Mouse (Mus musculus): ENCODE data around the gene Dst. TPM values are rescaled to one million over a fixed set of nuclear protein-coding genes. Genes with fewer than 3 reads are reported as not detected.

Dst gene
- total and polyA plus RNA-seq, 2 experiments from 2014 or later, result 21.7 to 106 TPM

DNA sequence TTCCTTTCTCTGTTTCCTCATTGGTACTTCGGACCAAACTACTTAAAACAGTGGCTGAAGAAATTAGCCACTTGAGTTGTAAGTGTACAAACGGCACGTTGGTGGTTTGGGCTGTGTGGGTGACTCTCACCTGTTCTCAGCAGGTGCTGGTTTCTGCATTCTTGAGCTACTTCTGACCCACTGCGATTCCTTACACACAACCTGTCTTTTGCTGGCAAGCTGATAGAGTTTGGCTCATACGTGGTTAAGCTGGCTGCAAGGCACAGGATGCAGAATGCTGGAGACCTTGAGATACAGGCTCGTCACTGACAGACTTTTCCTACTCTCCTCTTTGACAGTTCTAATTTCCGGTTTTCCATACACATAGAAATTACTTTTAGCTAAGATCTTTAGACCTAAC is 19.4 kb downstream of the Dst start:
- H3K36me3 ChIP-seq (replicated peaks; ENCODE audit: control insufficient read depth, insufficient read depth, low read length), result no peaks in the 10 kb centered on the region
- H3K4me3 ChIP-seq (ENCODE audit: low read depth, low read length), result no peak overlapping the region
- TF ChIP-seq EP300 (IDR thresholded peaks at IDR 0.05; ENCODE audit: low read depth) (no peak), CTCF (IDR thresholded peaks at IDR 0.05; ENCODE audit: low read depth) (no peak)
- H3K9me3 ChIP-seq (replicated peaks; ENCODE audit: control insufficient read depth, low read length), result no peaks in the 10 kb centered on the region
- no peak for DNase-seq (ENCODE audit: low spot score)
- H3K27ac ChIP-seq (ENCODE audit: low read depth), result no peak overlapping the region
- H3K9ac ChIP-seq (replicated peaks; ENCODE audit: low read depth, low read length), result no peak overlapping the region
- WGBS, result 83% methylated on average over 7 of the region's 7 CpGs
- no peak for ATAC-seq (ENCODE audit: insufficient read depth, low read depth)
- no peak overlapping the region for H3K4me2 ChIP-seq (ENCODE audit: low read depth, low read length)
- no peaks in the 10 kb centered on the region for H3K27me3 ChIP-seq (ENCODE audit: control insufficient read depth, insufficient read depth, low read length)
- no peaks in the 10 kb centered on the region for H3K4me1 ChIP-seq (ENCODE audit: control insufficient read depth, insufficient read depth)

DNA sequence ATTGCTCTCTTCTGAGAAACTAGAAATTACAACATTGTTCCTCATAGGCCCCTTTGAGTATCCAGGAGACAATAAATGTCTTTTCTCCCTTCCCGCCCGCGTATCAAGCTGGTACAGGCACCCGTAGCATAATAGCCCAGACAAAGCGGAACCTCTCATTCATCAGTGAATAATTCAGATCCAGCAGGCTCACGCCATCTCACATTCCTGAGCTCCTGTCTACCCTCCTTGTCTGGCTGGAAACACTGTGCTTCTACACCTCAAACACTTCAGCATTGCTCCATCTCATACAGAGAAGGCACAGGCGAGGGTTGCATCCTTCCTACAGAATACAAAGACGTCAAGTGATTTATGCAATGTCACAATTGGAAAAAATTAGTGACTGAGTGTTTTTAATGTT is 23.8 kb downstream of the Dst start:
- 89% methylated on average over 8 of the region's 8 CpGs for WGBS
- no peak for DNase-seq (ENCODE audit: low spot score)
- Histone ChIP-seq H3K4me1 (ENCODE audit: control insufficient read depth, insufficient read depth) (no peaks in the 10 kb centered on the region), H3K4me3 (ENCODE audit: low read depth, low read length) (no peak overlapping the region), H3K36me3 (replicated peaks; ENCODE audit: control insufficient read depth, insufficient read depth, low read length) (no peaks in the 10 kb centered on the region), H3K27ac (ENCODE audit: low read depth) (no peak overlapping the region), H3K27me3 (ENCODE audit: control insufficient read depth, insufficient read depth, low read length) (no peaks in the 10 kb centered on the region), H3K4me2 (ENCODE audit: low read depth, low read length) (no peak overlapping the region), H3K9me3 (replicated peaks; ENCODE audit: control insufficient read depth, low read length) (no peaks in the 10 kb centered on the region), H3K9ac (replicated peaks; ENCODE audit: low read depth, low read length) (no peak overlapping the region)
- ATAC-seq (ENCODE audit: insufficient read depth, low read depth), result no peak
- TF ChIP-seq EP300 (IDR thresholded peaks at IDR 0.05; ENCODE audit: low read depth) (no peak), CTCF (IDR thresholded peaks at IDR 0.05; ENCODE audit: low read depth) (no peak)

DNA sequence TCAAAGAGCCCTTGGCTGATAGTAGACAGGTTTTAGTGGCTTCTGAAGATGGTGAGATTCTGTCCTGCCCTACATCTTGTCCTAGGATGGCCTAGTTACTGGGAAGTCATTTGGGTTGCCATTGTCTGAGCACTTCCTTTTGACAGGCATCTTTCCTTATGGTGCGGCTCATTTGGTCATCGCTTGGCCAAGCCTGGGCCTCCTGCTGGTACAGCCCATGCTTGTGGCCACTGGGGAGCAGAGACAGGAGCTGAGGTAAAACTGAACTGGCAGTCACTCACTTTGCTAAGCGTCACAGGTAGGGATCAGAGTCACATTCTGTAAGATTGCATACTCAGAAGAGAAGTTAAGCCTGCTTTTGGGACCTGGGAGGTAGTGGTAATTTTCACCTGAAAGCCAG is 24.2 kb downstream of the Dst start:
- no peak overlapping the region for H3K4me3 ChIP-seq (ENCODE audit: low read depth, low read length)
- 85% methylated on average over 3 of the region's 3 CpGs for WGBS
- H3K9me3 ChIP-seq (replicated peaks; ENCODE audit: control insufficient read depth, low read length), result no peaks in the 10 kb centered on the region
- TF ChIP-seq CTCF (IDR thresholded peaks at IDR 0.05; ENCODE audit: low read depth), result no peak
- TF ChIP-seq EP300 (IDR thresholded peaks at IDR 0.05; ENCODE audit: low read depth), result no peak
- no peaks in the 10 kb centered on the region for H3K27me3 ChIP-seq (ENCODE audit: control insufficient read depth, insufficient read depth, low read length)
- H3K4me1 ChIP-seq (ENCODE audit: control insufficient read depth, insufficient read depth), result no peaks in the 10 kb centered on the region
- H3K9ac ChIP-seq (replicated peaks; ENCODE audit: low read depth, low read length), result no peak overlapping the region
- no peaks in the 10 kb centered on the region for H3K36me3 ChIP-seq (replicated peaks; ENCODE audit: control insufficient read depth, insufficient read depth, low read length)
- no peak overlapping the region for H3K4me2 ChIP-seq (ENCODE audit: low read depth, low read length)
- H3K27ac ChIP-seq (ENCODE audit: low read depth), result no peak overlapping the region
- no peak for ATAC-seq (ENCODE audit: insufficient read depth, low read depth)
- no peak for DNase-seq (ENCODE audit: low spot score)

DNA sequence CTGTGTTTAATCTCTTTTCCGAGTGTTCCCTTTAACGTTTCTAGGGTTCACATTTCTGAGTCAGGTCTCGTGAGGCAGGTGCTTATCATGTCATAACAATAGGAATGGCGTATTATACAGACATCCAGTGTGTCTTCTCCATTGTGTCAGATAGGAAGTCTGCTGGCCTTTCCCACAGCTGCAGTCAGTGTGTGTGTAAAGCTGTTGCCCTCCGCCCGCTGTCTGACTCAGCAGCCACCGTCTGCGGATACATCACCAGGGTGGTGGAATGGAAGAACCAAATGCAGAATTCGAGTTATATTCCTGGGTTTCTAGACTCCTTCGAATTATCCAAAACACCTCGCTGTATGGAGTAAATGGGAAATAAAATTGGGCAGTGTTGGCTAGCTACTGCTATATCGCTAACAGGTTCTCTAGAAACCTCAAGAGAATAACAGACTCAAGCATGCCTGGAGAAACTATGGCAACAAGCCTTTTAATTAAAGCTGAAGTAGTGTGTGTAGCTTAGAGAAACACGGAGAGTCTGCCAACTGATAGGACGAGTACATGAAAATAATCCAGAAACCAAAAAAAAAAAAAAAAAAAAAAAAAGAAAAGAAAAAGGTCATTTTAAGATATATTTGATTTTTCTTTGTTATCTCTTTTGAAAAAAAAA is 24.9 kb downstream of the Dst start:
- no peaks in the 10 kb centered on the region for H3K9me3 ChIP-seq (replicated peaks; ENCODE audit: control insufficient read depth, low read length)
- H3K36me3 ChIP-seq (replicated peaks; ENCODE audit: control insufficient read depth, insufficient read depth, low read length), result no peaks in the 10 kb centered on the region
- H3K4me1 ChIP-seq (ENCODE audit: control insufficient read depth, insufficient read depth), result no peaks in the 10 kb centered on the region
- DNase-seq (ENCODE audit: low spot score) (no peak), ATAC-seq (ENCODE audit: insufficient read depth, low read depth) (no peak)
- no peak overlapping the region for H3K9ac ChIP-seq (replicated peaks; ENCODE audit: low read depth, low read length)
- TF ChIP-seq EP300 (IDR thresholded peaks at IDR 0.05; ENCODE audit: low read depth) (no peak), CTCF (IDR thresholded peaks at IDR 0.05; ENCODE audit: low read depth) (no peak)
- no peaks in the 10 kb centered on the region for H3K27me3 ChIP-seq (ENCODE audit: control insufficient read depth, insufficient read depth, low read length)
- H3K4me3 ChIP-seq (ENCODE audit: low read depth, low read length), result no peak overlapping the region
- no peak overlapping the region for H3K4me2 ChIP-seq (ENCODE audit: low read depth, low read length)
- no peak overlapping the region for H3K27ac ChIP-seq (ENCODE audit: low read depth)
- WGBS, result 70% methylated on average over 14 of the region's 14 CpGs

DNA sequence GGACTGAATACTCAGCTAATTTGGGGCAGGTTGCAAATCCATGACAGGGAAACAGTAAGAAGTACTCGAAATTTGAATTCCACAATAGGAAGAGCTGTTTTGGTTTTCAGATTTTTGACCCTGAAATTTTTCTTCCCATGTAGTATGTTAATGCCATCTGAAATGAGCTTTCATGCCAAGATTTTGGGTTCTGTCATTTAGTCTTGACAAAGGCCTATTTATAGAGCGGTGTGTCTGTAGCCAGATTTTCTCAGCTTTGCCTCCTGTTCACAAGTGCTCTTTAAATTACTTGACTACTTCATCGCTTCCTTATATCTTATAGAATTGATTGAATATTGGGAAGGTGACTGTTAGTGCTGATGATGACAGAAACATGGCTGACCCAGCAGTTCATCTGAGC is 27.9 kb downstream of the Dst start:
- TF ChIP-seq EP300 (IDR thresholded peaks at IDR 0.05; ENCODE audit: low read depth), result no peak
- TF ChIP-seq CTCF (IDR thresholded peaks at IDR 0.05; ENCODE audit: low read depth), result no peak
- H3K4me2 ChIP-seq (ENCODE audit: low read depth, low read length), result no peak overlapping the region
- 70% methylated on average over 3 of the region's 3 CpGs for WGBS
- DNase-seq (ENCODE audit: low spot score), result no peak
- no peaks in the 10 kb centered on the region for H3K27me3 ChIP-seq (ENCODE audit: control insufficient read depth, insufficient read depth, low read length)
- no peak for ATAC-seq (ENCODE audit: insufficient read depth, low read depth)
- no peaks in the 10 kb centered on the region for H3K4me1 ChIP-seq (ENCODE audit: control insufficient read depth, insufficient read depth)
- H3K27ac ChIP-seq (ENCODE audit: low read depth), result no peak overlapping the region
- no peak overlapping the region for H3K9ac ChIP-seq (replicated peaks; ENCODE audit: low read depth, low read length)
- H3K36me3 ChIP-seq (replicated peaks; ENCODE audit: control insufficient read depth, insufficient read depth, low read length), result no peaks in the 10 kb centered on the region
- no peaks in the 10 kb centered on the region for H3K9me3 ChIP-seq (replicated peaks; ENCODE audit: control insufficient read depth, low read length)
- H3K4me3 ChIP-seq (ENCODE audit: low read depth, low read length), result no peak overlapping the region

DNA sequence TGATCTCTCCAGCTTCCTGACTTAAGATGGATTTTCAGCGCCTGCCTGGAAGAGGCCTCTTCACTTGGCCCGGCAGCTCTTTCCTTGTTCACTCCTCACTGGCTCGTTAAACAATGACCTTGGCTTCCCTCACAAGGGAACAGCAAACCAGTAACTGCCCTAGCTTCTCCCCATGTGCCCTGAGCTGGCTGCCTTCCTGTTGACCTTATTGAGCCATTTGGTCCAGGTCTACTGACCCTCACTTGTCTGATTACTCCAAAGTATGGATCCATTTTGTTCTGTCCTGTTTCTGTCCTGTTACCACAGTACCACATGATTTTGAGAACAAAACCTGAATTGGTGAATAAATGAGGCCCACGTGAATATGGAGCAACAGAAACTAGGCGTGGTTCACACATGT is 31.8 kb downstream of the Dst start:
- no peak for ATAC-seq (ENCODE audit: insufficient read depth, low read depth)
- Histone ChIP-seq H3K4me2 (ENCODE audit: low read depth, low read length) (no peak overlapping the region), H3K4me3 (ENCODE audit: low read depth, low read length) (no peak overlapping the region), H3K27ac (ENCODE audit: low read depth) (no peak overlapping the region), H3K9ac (replicated peaks; ENCODE audit: low read depth, low read length) (no peak overlapping the region), H3K4me1 (ENCODE audit: control insufficient read depth, insufficient read depth) (peaks cover under 1% of the 10 kb centered on the region; the same call in 1 of the 2 replicates), H3K36me3 (replicated peaks; ENCODE audit: control insufficient read depth, insufficient read depth, low read length) (no peaks in the 10 kb centered on the region), H3K27me3 (ENCODE audit: control insufficient read depth, insufficient read depth, low read length) (no peaks in the 10 kb centered on the region), H3K9me3 (replicated peaks; ENCODE audit: control insufficient read depth, low read length) (no peaks in the 10 kb centered on the region)
- no peak for DNase-seq (ENCODE audit: low spot score)
- 61% methylated on average over 5 of the region's 5 CpGs for WGBS
- TF ChIP-seq EP300 (IDR thresholded peaks at IDR 0.05; ENCODE audit: low read depth), result no peak
- TF ChIP-seq CTCF (IDR thresholded peaks at IDR 0.05; ENCODE audit: low read depth), result no peak

All from heart, postnatal 0 days (tissue).